Mouse (Mus musculus): ENCODE results near the gene Samhd1. TPM values are rescaled to one million over a fixed set of nuclear protein-coding genes. Genes with fewer than 3 reads are reported as not detected.

The Samhd1 gene
- polyA plus RNA-seq, 1 experiment from 2014 or later, result 26.6 TPM

DNA sequence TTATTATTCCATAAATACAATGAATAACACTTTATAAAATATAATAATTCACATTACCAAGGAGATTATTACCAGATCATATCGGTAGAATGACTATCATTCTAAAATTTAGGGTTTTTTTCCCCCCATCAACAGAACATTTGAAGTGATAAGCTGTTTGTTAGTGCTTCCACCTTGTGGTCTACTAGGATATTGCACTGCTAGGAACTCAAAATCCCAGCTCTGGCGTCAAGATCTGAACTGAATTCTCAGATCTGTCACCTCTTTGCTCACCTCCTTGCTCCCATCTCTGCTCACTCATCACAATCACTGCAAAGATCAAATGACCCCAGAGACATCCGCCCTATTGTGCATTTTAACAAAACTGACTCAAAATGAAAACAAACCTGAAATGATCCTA lies 18.1 kb downstream of the Samhd1 start:
- H3K4me1 ChIP-seq, result no peaks in the 10 kb centered on the region
- DNase-seq (ENCODE audit: low spot score), result no peak
- H3K27ac ChIP-seq, result no peak overlapping the region
- peaks cover 49% of the 10 kb centered on the region for H3K36me3 ChIP-seq
- H3K9me3 ChIP-seq, result no peaks in the 10 kb centered on the region
- no peaks in the 10 kb centered on the region for H3K27me3 ChIP-seq (ENCODE audit: insufficient read depth, poor library complexity, severe bottlenecking)
- 18% methylated on average over 3 of the region's 3 CpGs for WGBS
- H3K4me3 ChIP-seq, result no peak overlapping the region

DNA sequence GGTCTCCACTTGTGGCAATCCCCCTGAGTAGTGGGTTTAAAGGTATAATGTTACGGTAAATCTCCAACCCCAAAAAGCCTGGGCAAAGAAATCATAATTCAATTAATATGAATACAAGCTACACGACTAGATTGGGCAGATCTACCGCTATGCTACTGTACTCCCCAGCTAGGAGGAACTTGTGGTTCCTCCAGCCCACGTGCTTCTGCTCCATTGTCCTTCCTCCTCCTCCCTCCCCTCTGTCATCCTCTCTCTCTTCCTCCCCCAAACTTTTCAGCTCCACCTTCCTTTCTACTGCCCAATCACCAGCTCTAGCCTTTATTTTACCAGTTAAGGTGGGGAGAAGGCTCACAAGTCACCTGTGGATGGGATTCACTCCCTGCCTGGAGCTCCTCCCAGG lies 26.8 kb downstream of the Samhd1 start:
- no peak for DNase-seq (ENCODE audit: low spot score)
- Histone ChIP-seq H3K27me3 (ENCODE audit: insufficient read depth, poor library complexity, severe bottlenecking) (no peaks in the 10 kb centered on the region), H3K27ac (no peak overlapping the region), H3K4me1 (no peaks in the 10 kb centered on the region), H3K9me3 (no peaks in the 10 kb centered on the region), H3K4me3 (no peak overlapping the region), H3K36me3 (peaks cover 75% of the 10 kb centered on the region)
- WGBS, result 90% methylated on average over 4 of the region's 4 CpGs

DNA sequence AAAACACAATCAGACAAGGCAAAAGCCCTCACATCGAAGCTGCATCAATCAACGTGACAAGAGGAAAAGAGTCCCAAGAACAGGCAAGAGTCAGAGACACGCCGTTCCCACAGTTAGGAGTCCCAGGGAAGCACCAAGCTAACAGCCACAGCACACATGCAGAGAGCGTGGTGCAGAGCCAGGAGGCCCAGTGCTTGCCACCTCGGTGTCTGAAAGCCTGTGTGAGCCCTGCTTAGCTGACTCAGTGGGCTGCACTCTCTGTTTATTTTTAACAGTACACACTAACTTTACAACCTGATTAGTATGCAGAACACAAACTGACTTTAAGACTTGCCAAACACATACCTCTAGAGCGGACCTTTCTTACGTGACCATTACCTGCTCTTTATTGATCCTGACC lies 30.6 kb downstream of the Samhd1 start:
- Histone ChIP-seq H3K4me1 (peaks cover 14% of the 10 kb centered on the region), H3K9me3 (no peaks in the 10 kb centered on the region), H3K4me3 (no peak overlapping the region), H3K27me3 (ENCODE audit: insufficient read depth, poor library complexity, severe bottlenecking) (no peaks in the 10 kb centered on the region), H3K27ac (no peak overlapping the region), H3K36me3 (peaks cover 79% of the 10 kb centered on the region)
- DNase-seq (ENCODE audit: low spot score), result no peak
- WGBS, result 83% methylated on average over 8 of the region's 8 CpGs

DNA sequence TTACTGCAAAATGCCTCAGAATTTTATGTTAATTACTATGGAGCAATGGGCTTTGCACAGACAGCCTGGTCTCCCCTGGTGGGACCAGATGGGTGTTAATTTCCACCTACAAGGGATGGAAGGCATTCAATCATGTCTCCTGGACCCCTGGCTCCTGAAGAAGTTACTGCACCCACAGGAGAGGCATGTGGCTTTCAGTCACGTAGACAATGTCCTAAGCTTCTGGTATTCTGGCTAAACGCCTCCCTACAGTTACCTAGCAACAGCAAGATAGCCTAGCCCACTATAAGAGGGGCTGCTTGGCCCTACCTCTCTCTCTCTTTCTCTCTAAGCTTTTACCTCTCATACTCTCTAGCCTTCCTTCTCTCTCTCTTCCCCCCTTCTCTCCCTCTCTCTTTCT lies 32.8 kb downstream of the Samhd1 start:
- Histone ChIP-seq H3K36me3 (peaks cover 76% of the 10 kb centered on the region), H3K9me3 (no peaks in the 10 kb centered on the region), H3K4me1 (peaks cover 14% of the 10 kb centered on the region), H3K27ac (no peak overlapping the region), H3K27me3 (ENCODE audit: insufficient read depth, poor library complexity, severe bottlenecking) (no peaks in the 10 kb centered on the region), H3K4me3 (no peak overlapping the region)
- 71% methylated on average over 2 of the region's 2 CpGs for WGBS
- no peak for DNase-seq (ENCODE audit: low spot score)

DNA sequence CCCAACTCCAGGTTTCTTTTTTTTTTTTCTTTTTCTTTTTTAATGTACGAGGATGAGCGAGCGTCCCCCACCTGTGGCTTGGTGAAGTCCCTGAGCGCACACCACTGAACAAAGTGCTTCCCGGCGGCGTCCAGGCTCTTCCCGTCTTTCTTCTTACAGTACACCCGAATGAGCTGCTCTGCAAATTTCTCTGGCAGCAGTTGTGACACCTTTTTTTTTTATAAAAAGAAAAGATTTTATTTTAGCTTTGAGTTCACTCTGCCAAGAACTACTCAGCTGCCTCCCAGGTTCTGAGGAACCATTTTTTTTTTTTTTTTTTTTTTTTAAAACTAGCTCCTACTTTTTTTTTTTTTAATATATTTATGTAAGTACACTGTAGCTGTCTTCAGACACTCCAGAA lies 33.4 kb downstream of the Samhd1 start:
- 99% methylated on average over 9 of the region's 9 CpGs for WGBS
- H3K36me3 ChIP-seq, result peaks cover 70% of the 10 kb centered on the region

DNA sequence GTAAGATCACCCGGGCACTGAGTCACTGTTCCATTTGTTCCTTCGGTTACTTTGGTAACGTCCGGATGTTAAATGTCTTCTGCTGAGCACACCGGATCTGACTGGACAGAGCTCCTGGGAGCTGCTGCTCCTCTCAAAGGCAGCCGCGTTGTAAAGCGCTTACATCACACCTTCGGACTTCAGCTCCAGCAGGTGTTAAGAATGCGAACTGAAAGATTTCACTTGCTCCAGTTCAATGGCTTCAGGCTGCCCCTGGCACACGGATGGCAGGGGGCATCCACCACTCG lies 34.8 kb downstream of the Samhd1 start:
- H3K36me3 ChIP-seq, result peaks cover 62% of the 10 kb centered on the region
- WGBS, result 75% methylated on average over 12 of the region's 12 CpGs

More for the DNA sequence above, 33.4 kb downstream of the Samhd1 start:
- Histone ChIP-seq H3K4me3 (no peak overlapping the region), H3K27ac (no peak overlapping the region), H3K9me3 (no peaks in the 10 kb centered on the region), H3K4me1 (peaks cover 14% of the 10 kb centered on the region), H3K27me3 (ENCODE audit: insufficient read depth, poor library complexity, severe bottlenecking) (no peaks in the 10 kb centered on the region)
- no peak for DNase-seq (ENCODE audit: low spot score)

DNA sequence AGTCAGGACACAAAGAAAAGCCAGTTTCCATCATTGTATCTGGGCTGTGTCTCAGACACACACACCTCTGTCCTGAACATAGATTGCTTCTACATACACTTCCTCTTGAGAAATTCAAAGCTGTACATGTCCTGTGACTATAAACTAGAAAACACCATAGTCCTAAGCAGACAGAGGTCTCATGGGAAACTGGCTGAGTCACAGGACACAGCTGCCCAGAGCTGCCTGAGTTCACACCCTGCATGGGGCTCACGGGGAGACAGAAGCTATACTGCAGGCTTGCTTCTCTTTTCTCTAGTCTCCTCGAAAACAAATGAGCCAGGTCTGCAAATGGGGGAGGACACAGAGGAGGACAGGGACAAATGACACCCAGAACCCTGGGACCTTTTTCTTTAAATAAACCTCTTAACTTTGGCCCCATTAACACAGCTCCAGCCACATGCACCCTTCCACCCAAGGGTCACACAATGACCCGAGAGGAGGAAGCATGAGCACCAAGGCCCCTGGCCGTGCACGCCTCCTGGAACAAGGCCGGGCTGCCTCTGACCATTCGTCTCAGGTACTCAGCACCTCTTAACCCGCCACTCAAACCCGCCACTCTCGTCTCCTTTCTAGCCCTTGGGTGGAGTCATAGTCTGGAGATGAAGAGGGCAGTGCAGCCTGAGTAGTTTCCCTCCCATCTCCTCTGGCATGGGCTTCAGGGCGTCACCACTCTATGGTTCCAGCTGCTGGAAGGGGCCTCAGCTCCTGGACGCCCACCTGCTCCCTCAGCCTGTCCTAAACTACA lies 35.3 kb downstream of the Samhd1 start:
- H3K9me3 ChIP-seq, result no peaks in the 10 kb centered on the region
- no peak overlapping the region for H3K4me3 ChIP-seq
- H3K4me1 ChIP-seq, result peaks cover 14% of the 10 kb centered on the region
- DNase-seq (ENCODE audit: low spot score), result no peak
- H3K27ac ChIP-seq, result 0 out of 2 replicates have a peak overlapping the region, but pooled peaks have one; percentile 24
- no peaks in the 10 kb centered on the region for H3K27me3 ChIP-seq (ENCODE audit: insufficient read depth, poor library complexity, severe bottlenecking)
- WGBS, result 68% methylated on average over 12 of the region's 12 CpGs
- peaks cover 57% of the 10 kb centered on the region for H3K36me3 ChIP-seq

More for the DNA sequence above, 34.8 kb downstream of the Samhd1 start:
- peaks cover 14% of the 10 kb centered on the region for H3K4me1 ChIP-seq
- no peak overlapping the region for H3K4me3 ChIP-seq
- H3K9me3 ChIP-seq, result no peaks in the 10 kb centered on the region
- H3K27me3 ChIP-seq (ENCODE audit: insufficient read depth, poor library complexity, severe bottlenecking), result no peaks in the 10 kb centered on the region
- 0 out of 2 replicates have a peak overlapping the region, but pooled peaks have one; percentile 24 for H3K27ac ChIP-seq
- DNase-seq (ENCODE audit: low spot score), result no peak

DNA sequence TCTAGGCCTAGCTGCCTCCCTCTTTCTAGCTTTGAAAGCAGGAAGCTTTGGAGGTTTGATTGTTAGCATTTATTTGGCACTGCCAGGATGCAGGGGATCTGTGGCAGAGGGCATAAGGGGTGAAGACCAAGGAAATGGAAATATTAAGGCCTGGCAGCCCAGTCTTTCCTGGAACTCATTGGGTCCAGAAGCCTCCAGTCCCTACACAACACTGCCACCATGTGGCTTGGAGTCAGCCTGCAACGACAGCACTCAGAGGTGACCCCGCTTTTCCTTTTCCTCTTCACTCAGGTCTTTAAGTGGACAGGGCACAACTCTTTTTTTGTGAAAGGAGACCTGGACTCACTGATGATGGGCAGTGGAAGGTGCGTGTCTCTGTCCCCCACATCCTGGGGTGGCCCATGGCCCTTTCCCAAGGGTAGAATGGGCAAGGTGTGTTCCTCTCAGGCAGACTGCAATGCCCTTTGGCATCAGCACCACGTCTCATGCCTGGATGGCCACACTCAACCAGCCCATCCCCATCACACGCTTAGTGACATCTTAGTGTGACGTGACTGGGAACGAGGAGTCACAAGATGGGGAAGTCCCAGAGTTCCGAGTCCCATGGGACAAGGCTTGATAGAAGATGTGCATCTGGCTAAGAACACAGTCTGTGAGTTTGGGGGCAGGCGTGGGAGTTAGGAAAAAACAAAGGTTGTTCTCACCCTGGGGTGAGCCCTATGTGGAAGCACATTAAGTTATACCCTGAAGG lies 39.9 kb downstream of the Samhd1 start:
- 58% methylated on average over 9 of the region's 9 CpGs for WGBS
- Histone ChIP-seq H3K27ac (peak overlapping the region; percentile 9; the same call in 1 of the 2 replicates), H3K9me3 (no peaks in the 10 kb centered on the region), H3K27me3 (ENCODE audit: insufficient read depth, poor library complexity, severe bottlenecking) (peaks cover 11% of the 10 kb centered on the region; the same call in 1 of the 2 replicates), H3K36me3 (peaks cover 21% of the 10 kb centered on the region), H3K4me3 (no peak overlapping the region), H3K4me1 (peaks cover 22% of the 10 kb centered on the region)
- DNase-seq (ENCODE audit: low spot score), result no peak

DNA sequence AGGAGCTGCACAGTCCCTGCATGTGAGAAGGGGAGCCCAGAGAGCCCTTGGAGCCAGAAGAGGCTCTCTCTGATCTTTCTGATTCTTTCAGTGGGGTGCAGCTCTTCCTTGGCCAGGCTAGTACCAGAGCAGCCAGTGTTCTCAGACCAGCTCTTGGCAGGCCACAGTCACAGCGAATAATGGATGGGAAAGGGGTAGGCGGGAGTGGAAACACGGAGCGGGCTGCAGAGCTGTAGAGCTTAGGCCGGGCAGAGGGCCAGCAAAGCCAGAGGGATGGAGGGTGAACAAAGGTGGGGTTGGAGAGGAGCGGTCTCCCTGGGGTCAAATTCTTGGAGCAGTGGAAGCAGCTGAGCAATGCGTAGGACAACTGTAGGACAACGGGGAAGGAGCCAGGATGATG lies 43.0 kb downstream of the Samhd1 start:
- Histone ChIP-seq H3K36me3 (no peaks in the 10 kb centered on the region), H3K27me3 (ENCODE audit: insufficient read depth, poor library complexity, severe bottlenecking) (peaks cover 14% of the 10 kb centered on the region; the same call in 1 of the 2 replicates), H3K4me3 (no peak overlapping the region), H3K27ac (peak overlapping the region; percentile 9; the same call in 1 of the 2 replicates), H3K4me1 (peaks cover 26% of the 10 kb centered on the region), H3K9me3 (no peaks in the 10 kb centered on the region)
- WGBS, result 58% methylated on average over 8 of the region's 8 CpGs
- DNase-seq (ENCODE audit: low spot score), result no peak

DNA sequence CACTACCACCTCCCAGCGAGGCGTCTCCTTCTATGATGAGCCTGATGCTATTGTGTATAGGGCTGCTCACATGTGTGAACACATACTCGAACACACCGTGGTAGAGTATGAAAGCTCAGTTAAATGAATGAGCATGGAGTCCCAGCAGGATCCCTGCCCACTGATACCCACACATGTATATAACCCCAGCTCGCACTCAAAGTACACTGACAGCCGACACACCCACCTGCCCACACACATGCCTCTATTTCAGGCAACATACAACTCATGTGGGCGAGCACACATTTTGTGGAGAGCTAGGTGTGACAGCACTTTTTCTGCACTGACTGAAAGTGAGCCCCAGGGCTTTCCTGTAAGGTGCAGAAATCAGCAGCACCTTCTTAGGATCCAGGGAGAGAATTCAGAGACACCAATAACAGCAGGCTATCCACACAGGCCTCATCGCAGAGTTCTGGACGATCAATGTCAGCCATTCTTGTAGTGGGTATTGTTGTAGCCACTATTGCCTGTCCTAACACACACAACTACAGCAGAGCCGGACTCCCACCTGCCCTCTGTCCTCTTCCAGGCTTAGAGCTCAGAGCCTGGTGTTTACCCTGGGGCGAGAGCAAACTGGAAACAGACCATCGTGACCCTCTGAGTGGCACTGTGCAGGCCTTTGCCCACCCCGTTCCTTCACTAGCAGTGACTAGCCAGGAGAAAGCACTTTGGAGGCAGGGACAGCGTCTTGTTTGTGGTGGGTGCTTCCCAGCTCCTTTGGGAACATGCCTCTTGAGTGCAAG lies 47.3 kb downstream of the Samhd1 start:
- DNase-seq (ENCODE audit: low spot score), result no peak
- Histone ChIP-seq H3K36me3 (no peaks in the 10 kb centered on the region), H3K4me1 (peaks cover 31% of the 10 kb centered on the region), H3K27me3 (ENCODE audit: insufficient read depth, poor library complexity, severe bottlenecking) (peaks cover 12% of the 10 kb centered on the region; the same call in 1 of the 2 replicates), H3K9me3 (no peaks in the 10 kb centered on the region), H3K4me3 (no peak overlapping the region), H3K27ac (0 out of 2 replicates have a peak overlapping the region, but pooled peaks have one; percentile 16)
- 81% methylated on average over 14 of the region's 14 CpGs for WGBS

DNA sequence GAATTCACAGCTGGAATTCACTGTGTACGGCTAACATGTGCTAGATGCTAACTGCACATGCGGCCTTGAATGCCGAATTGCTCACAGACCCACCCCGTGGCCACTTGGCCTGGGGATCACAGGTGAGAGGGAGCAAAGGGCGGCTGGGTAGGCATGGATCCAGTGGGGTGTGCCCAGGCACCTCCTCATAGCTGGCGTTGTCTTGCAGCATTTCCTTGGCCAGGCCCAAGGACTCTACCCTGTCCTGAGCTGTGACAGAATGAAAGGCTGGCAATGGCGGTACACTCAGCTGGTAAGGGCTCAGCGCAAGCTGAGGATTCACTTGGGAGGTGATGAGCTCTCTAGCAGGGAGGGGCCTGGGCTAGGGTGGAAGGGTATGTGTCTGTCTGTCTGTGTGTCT lies 48.3 kb downstream of the Samhd1 start, which contains the start of gene Tldc2:
TSS of gene Tldc2 (plus strand) at position 260 of the 400 bp plus-strand sequence.
- 83% methylated on average over 8 of the region's 8 CpGs for WGBS
- Histone ChIP-seq H3K4me3 (no peak within 1 kb of the TSS), H3K36me3 (no peaks in the 10 kb centered on the region), H3K9me3 (no peaks in the 10 kb centered on the region), H3K27ac (peak within 1 kb of the TSS; percentile 48; the same call in 1 of the 2 replicates), H3K4me1 (peaks cover 30% of the 10 kb centered on the region), H3K27me3 (ENCODE audit: insufficient read depth, poor library complexity, severe bottlenecking) (0 out of 2 replicates have a peak, but pooled peaks cover 8% of the 10 kb centered on the region)
- no peak for DNase-seq (ENCODE audit: low spot score)

DNA sequence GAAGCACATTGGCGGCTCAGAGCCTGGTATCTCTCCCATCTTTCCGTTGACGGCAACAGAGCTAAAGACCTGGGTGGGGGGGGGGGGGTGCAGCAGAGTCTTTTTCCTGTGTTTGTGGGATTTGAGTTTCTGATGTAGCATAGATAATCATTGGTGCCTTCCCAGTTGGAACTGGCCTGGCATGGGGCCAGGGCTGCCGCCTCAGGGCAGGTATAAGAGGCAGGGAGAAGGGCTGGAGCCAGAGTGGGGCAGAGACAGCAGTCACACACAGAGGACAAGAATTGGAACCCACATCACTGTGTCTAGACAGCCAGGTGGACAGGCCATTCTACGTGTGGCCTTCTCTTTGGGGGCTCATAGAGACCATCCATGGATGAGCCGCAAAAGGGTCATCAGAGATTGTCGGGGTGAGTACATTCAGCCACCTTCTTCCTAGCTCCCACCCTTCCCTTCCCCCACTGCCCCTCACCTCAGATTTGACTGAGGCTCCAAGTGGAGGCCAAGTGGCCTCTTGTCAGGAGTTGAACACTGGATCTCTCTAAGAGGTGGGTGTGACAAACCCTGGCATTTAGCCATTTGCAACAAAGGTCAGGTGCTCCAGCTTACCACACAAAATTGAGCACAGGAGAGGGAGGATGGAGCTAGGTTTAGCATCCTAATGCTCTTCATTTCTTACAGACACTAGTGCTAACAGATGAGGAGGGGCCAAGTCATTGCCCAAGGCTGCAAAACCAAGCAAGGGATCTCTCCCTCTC lies 50.1 kb downstream of the Samhd1 start:
- no peak overlapping the region for H3K4me3 ChIP-seq
- WGBS, result 75% methylated on average over 7 of the region's 7 CpGs
- no peak overlapping the region for H3K27ac ChIP-seq
- peaks cover 14% of the 10 kb centered on the region; the same call in 1 of the 2 replicates for H3K27me3 ChIP-seq (ENCODE audit: insufficient read depth, poor library complexity, severe bottlenecking)
- no peak for DNase-seq (ENCODE audit: low spot score)
- H3K4me1 ChIP-seq, result peaks cover 30% of the 10 kb centered on the region
- H3K9me3 ChIP-seq, result no peaks in the 10 kb centered on the region
- no peaks in the 10 kb centered on the region for H3K36me3 ChIP-seq

Data from heart, embryonic 10.5 days (tissue).